Mouse (Mus musculus) MEL (cell line): ENCODE data around the gene Ndrg3. TPM values are rescaled to one million over a fixed set of nuclear protein-coding genes. Genes with fewer than 3 reads are reported as not detected.

Experiments
- DNase-seq: peaks from one replicate; pipeline ENCODE4 v3.0.0; 2011; ENCODE audit warnings: low read depth, low spot score
- H3K27ac ChIP-seq: 2 replicates; pipeline ENCODE4 v1.5.1; 2012; ENCODE audit warnings: low read depth, mild to moderate bottlenecking, control low read depth, low read length, moderate library complexity; ENCODE audit not compliant: control insufficient read depth
- H3K27me3 ChIP-seq, 2 experiments: fragments of 150-350 bp in 1 of 2; sonication (generic) in 1 of 2; 2 replicates each; pipeline ENCODE4 v1.6.1; 2012; ENCODE audit warnings: low read length in 2 of 2, mild to moderate bottlenecking in 2 of 2, improper control_type of control experiment in 1 of 2, moderate library complexity in 1 of 2; ENCODE audit not compliant: insufficient read depth in 2 of 2, control insufficient read depth in 1 of 2
- H3K36me3 ChIP-seq, 2 experiments: 2 replicates each; pipeline ENCODE4 v1.6.1; 2012 to 2014; ENCODE audit warnings: low read length in 2 of 2, improper control_type of control experiment in 1 of 2, inconsistent platforms in 1 of 2, mild to moderate bottlenecking in 1 of 2; ENCODE audit not compliant: insufficient read depth in 2 of 2, control insufficient read depth in 1 of 2
- H3K4me1 ChIP-seq, 2 experiments: fragments of 150-350 bp in 1 of 2; sonication (generic) in 1 of 2; 2 replicates each; pipeline ENCODE4 v1.6.1; 2012; ENCODE audit warnings: low read length in 2 of 2, improper control_type of control experiment in 1 of 2, mild to moderate bottlenecking in 1 of 2; ENCODE audit not compliant: insufficient read depth in 2 of 2, control insufficient read depth in 1 of 2
- H3K4me3 ChIP-seq, 2 experiments: fragments of 150-350 bp in 1 of 2; sonication (generic) in 1 of 2; 2 replicates each; pipeline ENCODE4 v1.5.1; 2012; ENCODE audit warnings: low read depth in 2 of 2, low read length in 2 of 2, mild to moderate bottlenecking in 2 of 2, moderate library complexity in 2 of 2, control low read depth in 1 of 2, improper control_type of control experiment in 1 of 2; ENCODE audit not compliant: control insufficient read depth in 1 of 2, insufficient read depth in 1 of 2
- H3K79me2 ChIP-seq: 2 replicates; pipeline ENCODE4 v1.6.1; 2012; ENCODE audit warnings: mild to moderate bottlenecking, low read length, moderate library complexity; ENCODE audit not compliant: control insufficient read depth, poor library complexity, insufficient read depth
- H3K9ac ChIP-seq: 2 replicates; pipeline ENCODE4 v1.6.1; 2012; ENCODE audit warnings: low read depth, mild to moderate bottlenecking, control low read depth, low read length, moderate library complexity; ENCODE audit not compliant: control insufficient read depth, poor library complexity, severe bottlenecking
- H3K9me3 ChIP-seq: fragments of 150-350 bp; sonication (generic); replicated peaks from 2 replicates; pipeline ENCODE4 v1.6.1; 2012; ENCODE audit warnings: mild to moderate bottlenecking, low read length, improper control_type of control experiment, moderate library complexity; ENCODE audit not compliant: insufficient read depth
- BHLHE40 ChIP-seq: IDR thresholded peaks from 2 replicates; pipeline ENCODE4 v1.6.1; 2012; ENCODE audit warnings: low read depth, mild to moderate bottlenecking, inconsistent platforms, low read length, improper control_type of control experiment, borderline replicate concordance
- CHD1 ChIP-seq: IDR thresholded peaks from 2 replicates; pipeline ENCODE4 v1.6.1; 2012; ENCODE audit warnings: low read depth, mild to moderate bottlenecking, inconsistent platforms, low read length, improper control_type of control experiment
- CHD2 ChIP-seq: IDR thresholded peaks from 2 replicates; pipeline ENCODE4 v1.6.1; 2011; ENCODE audit warnings: low read length, improper control_type of control experiment
- CTCF ChIP-seq, 3 experiments: IDR thresholded peaks in 2 of 3; conservative IDR thresholded peaks in 1 of 3; 2 replicates each; pipeline ENCODE4 v1.5.1; 2011 to 2012; ENCODE audit warnings: low read length in 3 of 3, low read depth in 2 of 3, mild to moderate bottlenecking in 2 of 3, improper control_type of control experiment in 1 of 3, inconsistent platforms in 1 of 3, mixed read lengths in 1 of 3, moderate library complexity in 1 of 3; ENCODE audit not compliant: control insufficient read depth in 1 of 3, insufficient read depth in 1 of 3, poor library complexity in 1 of 3, severe bottlenecking in 1 of 3
- ELF1 ChIP-seq: IDR thresholded peaks from 2 replicates; pipeline ENCODE4 v1.6.1; 2014; ENCODE audit warnings: low read depth, mild to moderate bottlenecking, inconsistent platforms, low read length, improper control_type of control experiment, moderate library complexity
- EP300 ChIP-seq, 2 experiments: IDR thresholded peaks; 2 replicates each; pipeline ENCODE4 v1.6.1; 2011; ENCODE audit warnings: improper control_type of control experiment in 2 of 2, low read length in 2 of 2, low read depth in 1 of 2, mild to moderate bottlenecking in 1 of 2
- ETS1 ChIP-seq: IDR thresholded peaks from 2 replicates; pipeline ENCODE4 v1.6.1; 2012; ENCODE audit warnings: low read depth, mild to moderate bottlenecking, inconsistent platforms, low read length, improper control_type of control experiment, moderate library complexity
- GABPA ChIP-seq: IDR thresholded peaks from 2 replicates; pipeline ENCODE4 v1.6.1; 2012; ENCODE audit warnings: low read depth, mild to moderate bottlenecking, inconsistent platforms, low read length, improper control_type of control experiment, moderate library complexity
- GATA1 ChIP-seq: IDR thresholded peaks from 2 replicates; pipeline ENCODE4 v1.6.1; 2011; ENCODE audit warnings: low read depth, low read length, improper control_type of control experiment
- HCFC1 ChIP-seq: IDR thresholded peaks from 2 replicates; pipeline ENCODE4 v1.6.1; 2012; ENCODE audit warnings: low read depth, mild to moderate bottlenecking, inconsistent platforms, low read length, improper control_type of control experiment, moderate library complexity
- MAFK ChIP-seq: IDR thresholded peaks from 2 replicates; pipeline ENCODE4 v1.6.1; 2011; ENCODE audit warnings: low read depth, mild to moderate bottlenecking, low read length, improper control_type of control experiment, borderline replicate concordance
- MYC ChIP-seq: IDR thresholded peaks from 2 replicates; pipeline ENCODE4 v1.6.1; 2011; ENCODE audit warnings: low read depth, mild to moderate bottlenecking, low read length, improper control_type of control experiment, moderate library complexity
- RAD21 ChIP-seq: IDR thresholded peaks from 2 replicates; pipeline ENCODE4 v1.6.1; 2011; ENCODE audit warnings: mild to moderate bottlenecking, low read depth, low read length, improper control_type of control experiment
- RCOR1 ChIP-seq: IDR thresholded peaks from 2 replicates; pipeline ENCODE4 v1.6.1; 2012; ENCODE audit warnings: low read depth, mild to moderate bottlenecking, inconsistent platforms, low read length, improper control_type of control experiment
- TBP ChIP-seq: IDR thresholded peaks from 2 replicates; pipeline ENCODE4 v1.8.0; 2011; ENCODE audit warnings: low read depth, low read length, improper control_type of control experiment
- USF1 ChIP-seq: IDR thresholded peaks from 2 replicates; pipeline ENCODE4 v1.6.1; 2014; ENCODE audit warnings: low read depth, mild to moderate bottlenecking, inconsistent platforms, low read length, improper control_type of control experiment, moderate library complexity
- ZC3H11A ChIP-seq: IDR thresholded peaks from 2 replicates; pipeline ENCODE4 v1.6.1; 2012; ENCODE audit warnings: low read depth, mild to moderate bottlenecking, inconsistent platforms, low read length, improper control_type of control experiment
- ZKSCAN1 ChIP-seq: IDR thresholded peaks from 2 replicates; pipeline ENCODE4 v1.6.1; 2012; ENCODE audit warnings: low read depth, mild to moderate bottlenecking, inconsistent platforms, low read length, improper control_type of control experiment, moderate library complexity
- ZNF384 ChIP-seq: IDR thresholded peaks from 2 replicates; pipeline ENCODE4 v1.6.1; 2012; ENCODE audit warnings: low read depth, mild to moderate bottlenecking, inconsistent platforms, low read length, improper control_type of control experiment
- polyA plus RNA-seq, 2 experiments: library from polyadenylated mRNA; stranded (reverse) in 1 of 2; unstranded in 1 of 2; fragments of >175 nt in 1 of 2; fragments of >200 nt in 1 of 2; gene quantifications; 2 replicates each; pipeline versions ENCODE4 v1.2.1 to v1.2.4; 2012; ENCODE audit warnings: low replicate concordance in 2 of 2, low read depth in 1 of 2; ENCODE audit not compliant: insufficient read length in 2 of 2, insufficient read depth in 1 of 2, missing spikeins in 1 of 2
- total RNA-seq: library from RNA; depleted of rRNA; stranded (reverse); fragments of 300-350 nt; gene quantifications from 2 replicates; pipeline ENCODE4 v1.2.3, GENCODE M21; 2012

Gene Ndrg3
- total and polyA plus RNA-seq, 3 experiments = 19.0 to 39.6 TPM; not detected in 1

DNA sequence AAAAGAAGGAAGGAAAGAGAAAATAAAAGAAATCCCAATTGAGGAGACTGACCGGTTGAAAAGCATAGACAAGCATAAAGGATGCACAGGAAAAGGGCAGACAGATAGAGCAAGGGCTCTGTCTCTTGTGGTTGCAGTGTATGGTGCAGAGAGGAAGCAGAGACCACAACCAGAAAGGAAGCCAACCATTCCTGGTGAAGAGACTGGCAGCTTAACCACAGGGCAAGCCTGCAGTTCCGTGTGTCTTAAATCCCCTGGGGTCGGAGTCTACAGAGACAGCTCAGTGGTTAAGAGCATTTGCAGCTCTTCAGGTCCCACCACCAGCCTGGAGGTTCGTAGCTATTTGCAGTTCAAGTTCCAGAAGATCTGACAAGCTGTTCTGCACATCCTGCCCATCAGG is 73.3 kb downstream of the Ndrg3 start:
- Histone ChIP-seq H3K27ac (no peak overlapping the region), H3K4me3 (no peak overlapping the region), H3K4me1 (peaks cover 2 to 18% of the 10 kb centered on the region in 2 experiments; a peak in 3 of 4 replicates), H3K9me3 (no peaks in the 10 kb centered on the region)
- peak; percentile 53 for DNase-seq
- TF ChIP-seq EP300 (IDR thresholded peaks at IDR 0.05; ENCODE audit: low read depth in 1 of 2, low read length in 2 of 2) (peak in 1 of 2 experiments; percentile 7; a peak in 1 of 4 replicates), USF1 (no peak), ZNF384 (no peak), BHLHE40 (no peak), ZC3H11A (no peak), MYC (no peak), RAD21 (no peak)
- TF ChIP-seq, all 39 proteins: peak for 1
- Histone ChIP-seq H3K36me3 (peaks cover 0 to 14% of the 10 kb centered on the region in 2 experiments; a peak in 2 of 4 replicates), H3K9ac (no peak overlapping the region), H3K27me3 (no peaks in the 10 kb centered on the region), H3K79me2 (no peaks in the 10 kb centered on the region)

DNA sequence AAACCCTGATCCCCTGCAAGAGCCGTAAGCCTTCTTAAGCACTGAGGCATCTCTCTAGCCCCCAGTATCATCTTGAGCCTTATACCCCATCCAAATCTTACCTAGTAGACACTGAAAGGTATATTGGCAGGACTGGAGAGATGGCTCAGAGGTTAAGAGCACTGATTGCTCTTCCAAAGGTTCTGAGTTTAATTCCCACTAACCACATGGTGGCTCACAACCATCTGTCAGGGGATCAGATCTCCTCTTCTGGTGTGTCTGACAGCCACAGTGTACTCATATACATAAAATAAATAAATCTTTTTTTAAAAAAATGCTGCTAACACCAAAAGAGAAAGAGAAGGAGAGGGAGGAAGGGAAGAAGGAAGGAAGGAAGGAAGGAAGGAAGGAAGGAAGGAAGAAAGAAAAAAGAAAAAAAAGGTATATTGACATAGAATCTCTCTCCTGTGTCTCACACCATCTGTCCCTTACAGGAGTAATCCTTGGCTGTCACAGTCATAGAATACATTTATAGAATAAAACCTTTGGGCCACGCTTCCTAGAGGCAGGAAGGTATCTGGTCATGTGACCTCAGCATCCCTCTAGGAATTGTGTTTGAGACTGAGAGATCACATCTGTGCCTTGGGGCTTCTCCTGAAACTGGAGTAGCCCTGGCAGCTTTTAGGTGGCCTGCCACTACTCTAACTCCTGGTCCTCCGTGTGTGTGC is 75.3 kb downstream of the Ndrg3 start:
- Histone ChIP-seq H3K36me3 (peaks cover 0 to 6% of the 10 kb centered on the region in 2 experiments; a peak in 1 of 4 replicates), H3K79me2 (no peaks in the 10 kb centered on the region), H3K27me3 (no peaks in the 10 kb centered on the region), H3K4me1 (peaks cover 0 to 8% of the 10 kb centered on the region in 2 experiments; a peak in 2 of 4 replicates)
- no peak for DNase-seq
- TF ChIP-seq GATA1 (no peak), RAD21 (no peak), CTCF (IDR thresholded peaks at IDR 0.05 in 2 of 3, conservative IDR thresholded peaks at IDR 0.05 in 1 of 3; ENCODE audit: control insufficient read depth in 1 of 3, insufficient read depth in 1 of 3, low read depth in 2 of 3, low read length in 3 of 3, poor library complexity in 1 of 3, severe bottlenecking in 1 of 3) (no peak), TBP (no peak), CHD1 (no peak), MAFK (no peak), CHD2 (no peak), ZC3H11A (no peak), HCFC1 (no peak), RCOR1 (no peak), GABPA (no peak), ZKSCAN1 (no peak), ELF1 (no peak), ZNF384 (no peak), ETS1 (no peak), EP300 (IDR thresholded peaks at IDR 0.05; ENCODE audit: low read depth in 1 of 2, low read length in 2 of 2) (no peak), BHLHE40 (no peak)
- TF ChIP-seq, all 39 proteins: peak for 0
- Histone ChIP-seq H3K9ac (no peak overlapping the region), H3K9me3 (no peaks in the 10 kb centered on the region), H3K27ac (no peak overlapping the region), H3K4me3 (no peak overlapping the region)
